Mouse (Mus musculus): Measurements from ENCODE around the gene Itpripl2. TPM values are rescaled to one million over a fixed set of nuclear protein-coding genes. Genes with fewer than 3 reads are reported as not detected.

The Itpripl2 gene
- polyA plus RNA-seq, 1 experiment from 2014 or later, result 4.7 TPM

DNA sequence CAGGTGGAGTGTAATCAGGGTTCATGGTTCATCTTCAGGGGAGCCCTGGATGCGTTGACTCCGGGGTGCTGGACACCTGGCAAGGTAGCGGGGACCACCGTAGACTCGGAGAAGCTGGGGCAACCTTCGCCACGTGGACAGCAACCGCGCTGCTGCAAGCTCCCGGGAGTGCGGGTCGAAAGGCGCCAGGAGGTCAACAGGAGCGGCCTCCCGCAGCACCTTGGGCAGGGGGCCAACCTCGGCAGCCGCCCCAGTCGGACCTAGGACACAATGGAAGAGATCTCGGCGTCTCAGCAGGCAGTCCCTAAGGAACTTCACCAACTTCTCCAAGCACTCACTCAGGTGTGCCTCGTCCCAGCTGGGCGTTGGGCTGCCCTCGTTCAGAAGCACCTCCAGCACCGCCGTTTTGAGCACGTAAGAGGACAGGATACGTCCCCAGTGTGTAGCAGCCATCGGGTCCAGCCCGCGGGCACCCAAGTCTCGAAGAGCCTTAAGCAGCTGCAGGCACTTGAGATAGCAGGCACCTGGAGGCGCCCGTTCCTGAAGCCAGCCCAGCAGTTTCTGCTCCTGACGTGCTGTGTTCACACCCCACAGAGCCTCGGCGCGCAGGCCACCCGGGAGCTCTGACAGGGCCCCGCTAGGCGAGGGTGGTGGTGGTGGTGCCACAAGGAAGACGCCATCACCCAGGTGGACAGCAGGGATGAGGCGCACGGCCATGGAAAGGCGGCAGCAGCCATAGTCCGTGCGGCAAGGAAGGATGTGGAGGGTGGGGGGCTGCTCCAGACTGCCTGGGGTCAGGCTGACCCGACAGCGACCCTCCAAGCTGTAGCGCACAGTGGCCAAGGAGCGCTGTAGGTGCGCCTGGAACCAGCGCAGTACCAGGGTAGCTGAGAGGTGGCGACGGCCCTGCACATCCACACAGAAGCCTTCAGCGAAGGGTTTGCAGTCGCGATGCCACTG lies 1.8 kb downstream of the Itpripl2 start:
- Histone ChIP-seq H3K27ac (ENCODE audit: low read length) (no peak overlapping the region), H3K4me2 (replicated peaks; ENCODE audit: low read depth, low read length) (peak overlapping the region; percentile 78), H3K4me3 (ENCODE audit: low read length) (peak overlapping the region; percentile 81), H3K9me3 (ENCODE audit: low read length) (no peaks in the 10 kb centered on the region), H3K9ac (replicated peaks; ENCODE audit: low read length) (peak overlapping the region; percentile 95), H3K36me3 (ENCODE audit: insufficient read depth, low read length) (no peaks in the 10 kb centered on the region), H3K27me3 (ENCODE audit: insufficient read depth, low read length) (peaks cover 25% of the 10 kb centered on the region), H3K4me1 (ENCODE audit: insufficient read depth, low read length) (peaks cover 34% of the 10 kb centered on the region)
- WGBS, result 32% methylated on average over 57 of the region's 57 CpGs
- ATAC-seq (ENCODE audit: low FRiP score, low TSS enrichment), result no peak

DNA sequence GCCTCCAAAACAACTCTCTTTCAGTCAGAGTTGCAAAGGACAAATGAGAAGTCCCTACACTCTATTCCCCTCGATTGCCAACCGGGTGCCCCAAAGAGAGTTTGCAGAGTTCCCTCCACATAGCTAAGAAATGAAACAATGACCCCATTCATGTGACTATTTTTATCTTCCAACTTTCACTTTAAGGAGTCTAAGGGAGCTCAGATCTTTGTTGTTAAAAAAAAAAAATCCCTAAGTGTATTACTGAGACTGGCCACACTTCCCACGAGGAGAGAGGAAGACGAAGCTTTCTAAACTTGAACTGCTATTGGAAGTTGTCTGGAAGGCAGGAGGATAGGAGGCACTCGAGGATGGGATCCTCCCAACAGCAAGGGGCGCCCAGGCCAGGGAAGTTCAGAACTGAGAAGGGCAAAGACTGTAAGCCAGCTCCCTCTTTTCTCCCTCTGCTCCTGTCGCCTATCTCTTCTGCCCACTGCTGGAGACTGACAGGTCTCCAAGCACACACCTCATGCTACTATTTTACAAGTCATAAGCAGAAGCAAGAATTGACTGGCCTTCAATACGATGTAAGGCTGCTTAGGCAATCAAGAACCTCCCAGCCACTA lies 3.6 kb downstream of the Itpripl2 start:
- 44% methylated on average over 8 of the region's 8 CpGs for WGBS
- Histone ChIP-seq H3K4me2 (replicated peaks; ENCODE audit: low read depth, low read length) (peak overlapping the region; percentile 78), H3K4me3 (ENCODE audit: low read length) (peak overlapping the region; percentile 16), H3K9me3 (ENCODE audit: low read length) (no peaks in the 10 kb centered on the region), H3K9ac (replicated peaks; ENCODE audit: low read length) (no peak overlapping the region; the same call in 1 of the 2 replicates), H3K4me1 (ENCODE audit: insufficient read depth, low read length) (peaks cover 34% of the 10 kb centered on the region), H3K27me3 (ENCODE audit: insufficient read depth, low read length) (peaks cover 25% of the 10 kb centered on the region), H3K36me3 (ENCODE audit: insufficient read depth, low read length) (no peaks in the 10 kb centered on the region), H3K27ac (ENCODE audit: low read length) (no peak overlapping the region)
- no peak for ATAC-seq (ENCODE audit: low FRiP score, low TSS enrichment)

DNA sequence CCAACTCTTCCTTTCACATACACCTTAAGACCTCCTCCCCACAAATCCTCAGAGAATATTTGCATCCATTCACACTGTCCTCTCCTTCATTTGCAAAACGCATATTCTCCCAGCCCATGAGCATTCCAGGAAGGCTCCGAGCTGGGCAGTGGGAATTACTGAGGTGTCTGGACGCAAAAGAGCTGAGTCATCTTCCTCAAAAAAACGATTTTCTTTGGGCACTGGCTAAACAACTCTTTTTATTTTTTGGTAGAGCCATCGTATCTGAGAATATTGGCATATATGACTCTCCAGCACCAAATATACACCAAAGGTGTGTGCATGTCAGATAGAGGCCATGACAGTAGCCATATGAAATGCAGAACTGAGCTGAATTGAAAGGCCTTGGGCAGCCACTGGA lies 4.9 kb downstream of the Itpripl2 start:
- H3K4me2 ChIP-seq (replicated peaks; ENCODE audit: low read depth, low read length), result no peak overlapping the region
- no peak overlapping the region for H3K27ac ChIP-seq (ENCODE audit: low read length)
- peaks cover 21% of the 10 kb centered on the region for H3K27me3 ChIP-seq (ENCODE audit: insufficient read depth, low read length)
- H3K4me3 ChIP-seq (ENCODE audit: low read length), result no peak overlapping the region
- H3K36me3 ChIP-seq (ENCODE audit: insufficient read depth, low read length), result no peaks in the 10 kb centered on the region
- 59% methylated on average over 5 of the region's 5 CpGs for WGBS
- no peak overlapping the region for H3K9ac ChIP-seq (replicated peaks; ENCODE audit: low read length)
- no peak for ATAC-seq (ENCODE audit: low FRiP score, low TSS enrichment)
- no peaks in the 10 kb centered on the region for H3K9me3 ChIP-seq (ENCODE audit: low read length)
- H3K4me1 ChIP-seq (ENCODE audit: insufficient read depth, low read length), result peaks cover 31% of the 10 kb centered on the region

DNA sequence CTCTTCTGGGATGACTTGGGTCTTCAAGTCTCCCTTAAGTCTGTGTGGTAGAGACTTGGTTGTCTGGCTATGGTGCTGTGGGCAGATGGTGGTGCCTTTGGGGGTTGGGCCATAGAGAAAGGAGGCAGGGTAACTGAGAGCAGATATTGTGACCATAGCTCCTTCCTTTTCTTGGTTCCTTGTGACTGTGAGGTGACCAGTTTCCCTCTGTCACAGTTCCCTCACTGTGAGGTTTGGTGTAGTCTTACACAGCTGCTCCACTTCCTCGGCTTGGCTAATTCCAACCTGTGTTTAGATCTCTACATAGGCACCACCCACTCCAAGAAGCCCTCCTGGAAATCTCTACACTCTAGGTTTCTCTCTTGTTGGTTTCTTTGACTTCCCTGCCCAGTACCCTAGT lies 7.8 kb downstream of the Itpripl2 start:
- peaks cover 16% of the 10 kb centered on the region for H3K4me1 ChIP-seq (ENCODE audit: insufficient read depth, low read length)
- H3K9ac ChIP-seq (replicated peaks; ENCODE audit: low read length), result no peak overlapping the region
- ATAC-seq (ENCODE audit: low FRiP score, low TSS enrichment), result no peak
- H3K4me2 ChIP-seq (replicated peaks; ENCODE audit: low read depth, low read length), result no peak overlapping the region
- no peaks in the 10 kb centered on the region for H3K36me3 ChIP-seq (ENCODE audit: insufficient read depth, low read length)
- no peak overlapping the region for H3K4me3 ChIP-seq (ENCODE audit: low read length)
- no peak overlapping the region for H3K27ac ChIP-seq (ENCODE audit: low read length)
- whole genome bisulfite sequencing, result 47% methylated on average over 1 of the region's 1 CpGs
- H3K9me3 ChIP-seq (ENCODE audit: low read length), result no peaks in the 10 kb centered on the region
- peaks cover 4% of the 10 kb centered on the region; the same call in 1 of the 2 replicates for H3K27me3 ChIP-seq (ENCODE audit: insufficient read depth, low read length)

DNA sequence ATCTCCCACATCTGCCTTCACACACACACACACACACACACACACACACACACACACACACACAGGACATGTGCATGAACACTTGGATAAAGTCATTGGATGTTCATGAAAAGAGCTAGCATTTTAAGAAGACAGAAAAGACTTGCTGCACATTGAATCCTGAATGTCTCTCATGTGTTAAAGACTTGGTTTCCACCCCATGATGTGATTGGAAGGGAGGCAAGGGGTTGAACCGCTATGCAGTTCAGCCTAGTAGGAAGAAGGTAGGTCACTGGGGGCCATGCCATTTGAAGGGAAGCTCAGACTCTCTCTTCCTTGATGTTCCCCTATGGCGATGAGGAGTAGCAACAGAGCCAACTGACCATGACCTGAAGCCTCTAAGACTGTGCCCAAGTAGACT lies 9.8 kb downstream of the Itpripl2 start:
- H3K4me1 ChIP-seq (ENCODE audit: insufficient read depth, low read length), result peaks cover 12% of the 10 kb centered on the region
- ATAC-seq (ENCODE audit: low FRiP score, low TSS enrichment), result no peak
- 94% methylated on average over 2 of the region's 2 CpGs for WGBS
- H3K27me3 ChIP-seq (ENCODE audit: insufficient read depth, low read length), result no peaks in the 10 kb centered on the region
- no peak overlapping the region for H3K9ac ChIP-seq (replicated peaks; ENCODE audit: low read length)
- H3K4me3 ChIP-seq (ENCODE audit: low read length), result no peak overlapping the region
- no peaks in the 10 kb centered on the region for H3K9me3 ChIP-seq (ENCODE audit: low read length)
- H3K36me3 ChIP-seq (ENCODE audit: insufficient read depth, low read length), result no peaks in the 10 kb centered on the region
- no peak overlapping the region for H3K27ac ChIP-seq (ENCODE audit: low read length)
- H3K4me2 ChIP-seq (replicated peaks; ENCODE audit: low read depth, low read length), result no peak overlapping the region

DNA sequence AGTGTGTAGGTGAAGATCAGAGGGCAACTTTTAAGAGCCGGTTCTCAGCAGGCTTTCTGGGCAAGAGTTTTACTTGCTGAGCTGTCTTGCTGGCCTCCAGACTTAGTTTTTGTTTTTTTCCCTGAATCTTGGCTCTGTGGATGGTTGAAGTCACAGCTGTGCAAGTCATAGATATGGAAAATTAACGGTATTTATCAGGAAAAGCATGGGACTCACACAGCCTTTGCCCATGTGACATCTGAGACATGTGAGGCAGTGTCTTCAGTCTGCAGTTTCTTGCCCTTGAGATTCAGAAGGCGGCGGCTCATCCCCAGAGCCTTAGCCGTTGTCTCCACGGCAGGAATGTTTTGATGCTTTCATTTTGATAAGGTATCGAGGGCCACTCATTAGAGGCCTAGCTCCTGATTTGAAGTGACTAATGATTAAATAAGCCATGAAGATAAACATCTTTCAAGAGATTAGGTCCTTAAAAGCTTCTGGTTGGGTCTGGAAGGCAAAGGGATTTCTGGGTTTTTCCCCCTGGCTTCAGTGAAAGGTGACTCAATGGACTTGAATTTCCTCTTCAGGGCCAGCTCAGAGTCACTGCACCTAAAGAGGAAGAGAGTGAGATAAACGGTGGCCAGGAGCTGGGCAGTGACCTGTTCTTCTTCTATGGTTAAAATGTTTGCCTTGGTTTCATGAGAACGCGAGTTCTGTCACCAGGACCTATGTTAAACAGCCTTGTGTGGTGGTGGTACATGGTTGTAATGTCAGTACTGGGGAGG lies 10.5 kb downstream of the Itpripl2 start:
- no peak overlapping the region for H3K4me3 ChIP-seq (ENCODE audit: low read length)
- H3K4me1 ChIP-seq (ENCODE audit: insufficient read depth, low read length), result peaks cover 15% of the 10 kb centered on the region
- ATAC-seq (ENCODE audit: low FRiP score, low TSS enrichment), result no peak
- H3K27ac ChIP-seq (ENCODE audit: low read length), result no peak overlapping the region
- no peaks in the 10 kb centered on the region for H3K9me3 ChIP-seq (ENCODE audit: low read length)
- WGBS, result 74% methylated on average over 10 of the region's 10 CpGs
- H3K9ac ChIP-seq (replicated peaks; ENCODE audit: low read length), result no peak overlapping the region
- H3K27me3 ChIP-seq (ENCODE audit: insufficient read depth, low read length), result no peaks in the 10 kb centered on the region
- H3K4me2 ChIP-seq (replicated peaks; ENCODE audit: low read depth, low read length), result no peak overlapping the region
- no peaks in the 10 kb centered on the region for H3K36me3 ChIP-seq (ENCODE audit: insufficient read depth, low read length)

DNA sequence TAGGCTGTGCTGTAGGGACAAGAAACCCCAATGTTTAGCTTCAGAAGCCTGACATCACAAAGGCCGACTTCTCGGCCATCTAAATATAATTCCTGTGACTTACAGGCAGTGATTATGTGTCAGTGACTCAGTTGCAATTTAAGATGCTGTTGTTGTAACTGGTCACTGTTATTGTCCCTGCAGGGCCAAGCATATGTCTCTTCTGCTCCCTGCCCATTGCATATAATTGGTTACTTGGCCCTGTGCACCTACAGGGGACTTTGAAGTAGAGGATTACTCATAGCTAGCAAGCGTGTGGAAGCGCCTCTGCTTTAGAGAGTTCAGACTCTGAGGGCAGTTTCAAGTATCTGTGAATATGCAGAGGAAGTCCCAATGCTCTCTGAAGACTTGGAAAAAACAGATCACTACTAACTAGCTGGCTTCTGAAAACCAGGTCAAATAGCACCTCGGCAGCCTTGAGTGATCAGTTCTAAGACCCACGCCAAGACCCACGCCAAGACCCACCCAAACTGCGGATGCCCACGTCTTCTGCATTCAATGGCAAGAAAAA lies 11.5 kb downstream of the Itpripl2 start:
- 84% methylated on average over 9 of the region's 9 CpGs for WGBS

DNA sequence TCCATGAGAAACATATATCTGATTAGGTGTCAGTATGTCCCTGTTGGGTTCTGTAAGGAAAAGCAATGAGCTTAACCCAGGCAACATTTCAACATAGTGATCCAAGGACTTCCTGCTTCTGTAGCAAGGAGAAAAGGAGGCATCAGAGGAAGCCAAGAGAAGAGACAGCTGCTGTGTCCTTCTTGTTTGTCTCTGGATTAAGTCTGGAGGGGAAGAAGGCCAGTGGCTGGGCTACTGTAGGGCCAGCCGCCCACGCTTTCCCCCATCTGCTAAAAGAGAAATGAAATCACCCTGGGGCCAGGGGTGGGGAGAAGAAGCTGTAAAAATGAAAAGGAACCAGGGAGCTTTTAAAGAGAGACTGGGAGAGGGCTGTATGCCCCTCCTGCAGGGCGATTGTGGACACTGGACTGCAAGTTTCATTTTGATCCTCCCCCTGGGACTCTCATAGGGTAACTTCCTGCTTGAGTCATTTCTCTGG lies 12.9 kb downstream of the Itpripl2 start:
- WGBS, result 23% methylated on average over 3 of the region's 3 CpGs
- Histone ChIP-seq H3K36me3 (ENCODE audit: insufficient read depth, low read length) (no peaks in the 10 kb centered on the region), H3K4me3 (ENCODE audit: low read length) (no peak overlapping the region), H3K4me1 (ENCODE audit: insufficient read depth, low read length) (peaks cover 15% of the 10 kb centered on the region), H3K4me2 (replicated peaks; ENCODE audit: low read depth, low read length) (no peak overlapping the region), H3K27me3 (ENCODE audit: insufficient read depth, low read length) (no peaks in the 10 kb centered on the region), H3K9me3 (ENCODE audit: low read length) (peaks cover 8% of the 10 kb centered on the region; the same call in 1 of the 2 replicates), H3K27ac (ENCODE audit: low read length) (peak overlapping the region; percentile 21), H3K9ac (replicated peaks; ENCODE audit: low read length) (no peak overlapping the region)
- peak; percentile 78 for ATAC-seq (ENCODE audit: low FRiP score, low TSS enrichment)

More for the DNA sequence above, 11.5 kb downstream of the Itpripl2 start:
- no peak overlapping the region for H3K9ac ChIP-seq (replicated peaks; ENCODE audit: low read length)
- no peak overlapping the region for H3K4me2 ChIP-seq (replicated peaks; ENCODE audit: low read depth, low read length)
- no peak overlapping the region for H3K4me3 ChIP-seq (ENCODE audit: low read length)
- H3K4me1 ChIP-seq (ENCODE audit: insufficient read depth, low read length), result peaks cover 15% of the 10 kb centered on the region
- H3K27ac ChIP-seq (ENCODE audit: low read length), result no peak overlapping the region
- no peak for ATAC-seq (ENCODE audit: low FRiP score, low TSS enrichment)
- H3K27me3 ChIP-seq (ENCODE audit: insufficient read depth, low read length), result no peaks in the 10 kb centered on the region
- H3K9me3 ChIP-seq (ENCODE audit: low read length), result no peaks in the 10 kb centered on the region
- no peaks in the 10 kb centered on the region for H3K36me3 ChIP-seq (ENCODE audit: insufficient read depth, low read length)

DNA sequence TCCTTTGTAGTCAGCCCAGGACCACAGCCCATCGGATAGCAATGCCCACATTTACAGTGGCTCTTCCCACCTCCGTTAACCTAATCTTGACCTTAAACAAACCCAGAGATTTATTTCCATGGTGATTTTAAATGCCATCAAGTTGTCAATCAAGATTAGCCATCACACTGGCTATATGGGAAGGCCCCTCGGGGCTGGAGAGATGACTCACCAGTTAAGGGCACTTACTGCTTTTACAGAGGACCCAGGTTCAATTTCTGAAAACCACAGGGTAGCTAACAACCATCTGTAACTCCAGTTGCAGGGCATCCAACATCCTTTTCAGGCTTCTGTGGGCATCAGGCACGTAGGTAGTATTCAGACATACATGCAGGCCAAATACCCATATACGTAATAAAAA lies 15.3 kb downstream of the Itpripl2 start:
- no peaks in the 10 kb centered on the region for H3K27me3 ChIP-seq (ENCODE audit: insufficient read depth, low read length)
- H3K4me1 ChIP-seq (ENCODE audit: insufficient read depth, low read length), result peaks cover 15% of the 10 kb centered on the region
- H3K4me2 ChIP-seq (replicated peaks; ENCODE audit: low read depth, low read length), result no peak overlapping the region
- H3K4me3 ChIP-seq (ENCODE audit: low read length), result no peak overlapping the region
- ATAC-seq (ENCODE audit: low FRiP score, low TSS enrichment), result no peak
- no peak overlapping the region for H3K9ac ChIP-seq (replicated peaks; ENCODE audit: low read length)
- H3K27ac ChIP-seq (ENCODE audit: low read length), result no peak overlapping the region
- WGBS, result 56% methylated on average over 5 of the region's 5 CpGs
- H3K36me3 ChIP-seq (ENCODE audit: insufficient read depth, low read length), result no peaks in the 10 kb centered on the region
- peaks cover 10% of the 10 kb centered on the region; the same call in 1 of the 2 replicates for H3K9me3 ChIP-seq (ENCODE audit: low read length)
